Mouse (Mus musculus) embryonic facial prominence, embryonic 11.5 days (tissue): ENCODE data around the gene Clec18a. TPM values are rescaled to one million over a fixed set of nuclear protein-coding genes. Genes with fewer than 3 reads are reported as not detected.
A peak's percentile ranks its signal among the peaks of the same experiment; 100 is the strongest.

Source experiments
- ATAC-seq: fragments of 200-750 bp; cut with Nextera tagmentation; replicated peaks from 2 replicates; pipeline ENCODE4 v1.8.0; 2017; ENCODE audit warnings: low read depth; ENCODE audit not compliant: insufficient number of reproducible peaks, low FRiP score, low TSS enrichment
- DNase-seq: peaks from one replicate; pipeline ENCODE4 v3.0.0-alpha.2; 2015; ENCODE audit warnings: low spot score
- H3K27ac ChIP-seq: fragments of 300-500 bp; sonication (generic); replicated peaks from 2 replicates; pipeline ENCODE4 v1.5.1; 2014; ENCODE audit warnings: mild to moderate bottlenecking, low read depth, low read length, control low read depth
- H3K27me3 ChIP-seq: fragments of 300-500 bp; sonication (generic); 2 replicates; pipeline ENCODE4 v1.6.1; 2014; ENCODE audit warnings: mild to moderate bottlenecking, low read length, moderate library complexity, mixed read lengths; ENCODE audit not compliant: control insufficient read depth, insufficient read depth
- H3K36me3 ChIP-seq: fragments of 300-500 bp; sonication (generic); replicated peaks from 2 replicates; pipeline ENCODE4 v1.6.1; 2014; ENCODE audit warnings: low read depth, mild to moderate bottlenecking, low read length, moderate library complexity, mixed read lengths; ENCODE audit not compliant: control insufficient read depth, insufficient read depth
- H3K4me1 ChIP-seq: fragments of 300-500 bp; sonication (generic); 2 replicates; pipeline ENCODE4 v1.6.1; 2014; ENCODE audit warnings: low read length, mixed read lengths; ENCODE audit not compliant: control insufficient read depth, insufficient read depth
- H3K4me2 ChIP-seq: fragments of 300-500 bp; sonication (generic); 2 replicates; pipeline ENCODE4 v1.6.1; 2014; ENCODE audit warnings: low read depth, mild to moderate bottlenecking, control low read depth, low read length, moderate library complexity
- H3K4me3 ChIP-seq: fragments of 300-500 bp; sonication (generic); 2 replicates; pipeline ENCODE4 v1.5.1; 2014; ENCODE audit warnings: low read depth, low read length, control low read depth
- H3K9ac ChIP-seq: fragments of 300-500 bp; sonication (generic); replicated peaks from 2 replicates; pipeline ENCODE4 v1.6.1; 2014; ENCODE audit warnings: mild to moderate bottlenecking, control low read depth, low read length
- H3K9me3 ChIP-seq: fragments of 300-500 bp; sonication (generic); replicated peaks from 2 replicates; pipeline ENCODE4 v1.6.1; 2016; ENCODE audit warnings: mild to moderate bottlenecking, low read length, inconsistent platforms, mixed read lengths; ENCODE audit not compliant: control insufficient read depth
- WGBS: fragments of 180-500 bp; shearing (Covaris S2); extraction: QIAGEN DNeasy Blood & Tissue Kit; methylation state at CpG from one replicate; pipeline ENCODE4 v1.1.7; 2014; 5-methylcytosine and 5-hydroxymethylcytosine counted together
- polyA plus RNA-seq: library from polyadenylated mRNA; unstranded; fragments of >200 nt; fragmentation: Nextera tagmentation; extraction: Ambion mirVana; gene quantifications from 2 replicates; pipeline ENCODE4 v1.2.1, GENCODE M21; 2014

The Clec18a gene
- polyA plus RNA-seq, 1 experiment from 2014 or later = 2.2 TPM

DNA sequence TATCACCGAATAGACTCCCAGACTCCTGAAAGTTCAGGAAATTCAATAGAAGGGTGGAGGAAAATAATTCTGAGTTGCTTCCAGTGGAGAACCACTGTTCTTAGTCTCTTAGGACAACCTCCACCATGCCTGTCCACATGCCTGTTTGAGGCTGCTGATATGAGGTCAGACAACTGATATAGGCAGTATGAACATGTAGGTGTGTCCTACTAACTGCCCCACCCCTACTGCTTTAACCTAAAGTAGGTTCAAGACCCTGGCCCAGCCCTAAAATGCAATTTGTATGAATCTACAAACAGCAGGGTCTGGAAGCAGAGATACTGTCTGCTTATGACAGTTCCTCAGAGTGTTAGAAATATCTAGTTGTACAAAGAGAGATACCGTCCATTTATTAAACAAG, 36.6 kb downstream of the Clec18a start:
- Histone ChIP-seq H3K27ac (no peak overlapping the region), H3K9me3 (no peaks in the 10 kb centered on the region), H3K9ac (no peak overlapping the region), H3K4me2 (no peak overlapping the region), H3K27me3 (no peaks in the 10 kb centered on the region), H3K4me1 (no peaks in the 10 kb centered on the region), H3K4me3 (no peak overlapping the region; the same call in 1 of the 2 replicates), H3K36me3 (peaks cover 15% of the 10 kb centered on the region)
- DNase-seq (no peak), ATAC-seq (peak; percentile 22)
- 64% methylated on average over 2 of the region's 2 CpGs for WGBS

DNA sequence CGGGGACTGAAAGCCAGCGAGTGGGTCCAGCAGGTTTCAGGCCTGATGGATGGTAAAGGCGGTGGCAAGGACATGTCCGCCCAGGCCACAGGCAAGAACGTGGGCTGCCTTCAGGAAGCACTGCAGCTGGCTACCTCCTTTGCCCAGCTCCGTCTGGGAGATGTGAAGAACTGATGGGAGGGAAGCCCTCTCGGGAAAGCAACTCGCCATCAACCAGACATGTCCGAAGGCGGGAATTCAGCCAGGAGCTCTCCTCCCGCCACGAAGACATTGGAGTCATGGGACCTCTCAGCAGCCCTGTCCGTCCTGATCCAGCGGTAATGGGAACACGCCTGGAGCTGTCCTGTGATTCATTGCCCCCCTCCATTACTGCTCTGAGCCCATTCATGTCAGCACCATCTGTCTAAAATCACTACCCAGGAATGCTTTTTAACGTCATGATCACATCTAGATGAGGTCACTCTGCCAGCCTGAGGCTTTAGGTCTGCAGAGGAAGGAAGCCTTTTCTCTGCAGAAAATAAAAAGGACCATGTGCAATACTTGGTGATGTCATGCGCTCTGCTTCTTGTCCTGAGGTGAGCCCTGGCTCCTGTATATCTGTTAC, 37.1 kb downstream of the Clec18a start:
- WGBS = 87% methylated on average over 17 of the region's 17 CpGs
- Histone ChIP-seq H3K4me2 (no peak overlapping the region), H3K27ac (no peak overlapping the region), H3K4me1 (no peaks in the 10 kb centered on the region), H3K36me3 (peaks cover 17% of the 10 kb centered on the region), H3K4me3 (no peak overlapping the region), H3K9me3 (no peaks in the 10 kb centered on the region), H3K27me3 (no peaks in the 10 kb centered on the region), H3K9ac (no peak overlapping the region)
- ATAC-seq = no peak
- DNase-seq = no peak

DNA sequence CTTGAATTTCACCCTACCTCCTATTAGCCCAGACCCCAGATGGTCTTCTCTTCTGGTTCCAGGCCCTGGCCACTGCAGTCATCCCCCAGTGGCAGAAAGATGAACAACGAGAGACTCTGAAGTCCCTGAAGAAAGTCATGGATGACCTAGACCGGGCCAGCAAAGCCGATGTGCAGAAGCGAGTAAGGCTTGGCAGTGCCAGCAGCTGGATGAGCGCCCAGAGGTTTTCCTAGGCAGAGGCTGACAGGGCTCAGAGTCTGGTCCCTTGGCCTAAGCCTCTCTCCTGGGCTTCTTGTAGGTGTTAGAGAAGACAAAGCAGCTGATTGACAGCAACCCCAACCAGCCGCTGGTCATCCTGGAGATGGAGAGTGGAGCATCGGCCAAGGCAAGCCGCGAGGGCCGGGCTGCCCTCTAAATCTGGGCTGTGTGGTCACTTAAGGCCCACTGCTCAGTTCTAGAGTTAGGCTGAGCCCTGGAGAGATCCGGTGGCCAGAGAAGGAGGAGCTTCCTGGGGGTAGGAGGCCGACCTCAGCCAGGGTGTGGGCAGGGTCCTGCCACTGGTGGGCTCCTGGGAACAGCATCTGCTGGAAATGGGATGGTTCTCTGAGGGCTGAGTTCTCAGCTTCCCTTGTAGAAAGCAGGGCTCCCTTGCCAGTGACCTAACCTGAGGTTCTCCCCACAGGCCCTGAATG, 38.3 kb downstream of the Clec18a start:
- Histone ChIP-seq H3K36me3 (peaks cover 22% of the 10 kb centered on the region), H3K4me3 (no peak overlapping the region), H3K9ac (no peak overlapping the region), H3K4me2 (no peak overlapping the region), H3K27ac (no peak overlapping the region), H3K9me3 (no peaks in the 10 kb centered on the region), H3K27me3 (no peaks in the 10 kb centered on the region), H3K4me1 (no peaks in the 10 kb centered on the region)
- DNase-seq = no peak
- WGBS = 96% methylated on average over 12 of the region's 12 CpGs
- no peak for ATAC-seq

DNA sequence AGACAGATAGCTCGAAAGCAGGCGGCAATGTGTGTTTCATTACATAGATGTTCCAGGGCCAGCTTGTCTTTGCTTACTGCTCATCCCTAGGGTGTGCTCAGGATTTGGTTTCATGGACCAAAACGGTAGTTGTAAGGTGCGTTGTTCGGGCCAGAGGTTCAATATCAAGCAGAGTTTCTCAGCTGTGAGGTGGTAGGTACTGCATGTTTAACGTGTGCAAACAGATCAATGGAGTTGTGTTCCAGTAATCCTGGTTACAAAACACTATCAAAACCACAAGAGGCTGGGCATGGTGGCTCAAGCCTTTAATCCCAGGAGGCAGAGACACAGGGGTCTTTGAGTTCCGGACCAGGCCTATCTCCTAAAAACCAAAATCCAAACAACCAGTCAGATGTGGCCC, 43.1 kb downstream of the Clec18a start:
- no peak for ATAC-seq
- no peak for DNase-seq
- Histone ChIP-seq H3K27me3 (no peaks in the 10 kb centered on the region), H3K4me3 (no peak overlapping the region), H3K9me3 (no peaks in the 10 kb centered on the region), H3K9ac (no peak overlapping the region), H3K27ac (no peak overlapping the region), H3K4me2 (no peak overlapping the region), H3K36me3 (peaks cover 34% of the 10 kb centered on the region), H3K4me1 (no peaks in the 10 kb centered on the region)
- WGBS = 91% methylated on average over 7 of the region's 7 CpGs

DNA sequence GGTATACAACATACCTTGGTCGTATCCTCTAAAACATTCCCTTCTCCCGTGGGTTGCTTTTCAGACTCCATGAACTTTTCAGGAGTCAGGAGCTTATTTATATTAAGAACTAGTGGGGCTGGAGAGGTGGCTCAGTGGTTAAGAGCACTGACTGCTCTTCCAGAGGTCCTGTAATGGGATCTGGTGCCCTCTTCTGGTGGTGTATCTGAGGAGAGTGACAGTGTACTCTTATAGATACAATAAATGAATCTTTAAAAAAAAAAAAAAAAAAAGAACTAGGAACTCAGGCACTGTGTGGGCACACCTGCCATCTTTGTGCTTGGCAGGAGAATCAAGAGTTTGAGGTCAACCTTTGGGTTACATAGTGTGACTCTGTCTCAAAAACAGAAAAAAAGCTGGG, 43.5 kb downstream of the Clec18a start:
- no peaks in the 10 kb centered on the region for H3K4me1 ChIP-seq
- no peaks in the 10 kb centered on the region for H3K27me3 ChIP-seq
- no peak overlapping the region for H3K27ac ChIP-seq
- DNase-seq (no peak), ATAC-seq (no peak)
- H3K9me3 ChIP-seq = no peaks in the 10 kb centered on the region
- WGBS = 89% methylated on average over 2 of the region's 2 CpGs
- no peak overlapping the region for H3K4me2 ChIP-seq
- H3K9ac ChIP-seq = no peak overlapping the region
- H3K36me3 ChIP-seq = peaks cover 30% of the 10 kb centered on the region
- H3K4me3 ChIP-seq = no peak overlapping the region

DNA sequence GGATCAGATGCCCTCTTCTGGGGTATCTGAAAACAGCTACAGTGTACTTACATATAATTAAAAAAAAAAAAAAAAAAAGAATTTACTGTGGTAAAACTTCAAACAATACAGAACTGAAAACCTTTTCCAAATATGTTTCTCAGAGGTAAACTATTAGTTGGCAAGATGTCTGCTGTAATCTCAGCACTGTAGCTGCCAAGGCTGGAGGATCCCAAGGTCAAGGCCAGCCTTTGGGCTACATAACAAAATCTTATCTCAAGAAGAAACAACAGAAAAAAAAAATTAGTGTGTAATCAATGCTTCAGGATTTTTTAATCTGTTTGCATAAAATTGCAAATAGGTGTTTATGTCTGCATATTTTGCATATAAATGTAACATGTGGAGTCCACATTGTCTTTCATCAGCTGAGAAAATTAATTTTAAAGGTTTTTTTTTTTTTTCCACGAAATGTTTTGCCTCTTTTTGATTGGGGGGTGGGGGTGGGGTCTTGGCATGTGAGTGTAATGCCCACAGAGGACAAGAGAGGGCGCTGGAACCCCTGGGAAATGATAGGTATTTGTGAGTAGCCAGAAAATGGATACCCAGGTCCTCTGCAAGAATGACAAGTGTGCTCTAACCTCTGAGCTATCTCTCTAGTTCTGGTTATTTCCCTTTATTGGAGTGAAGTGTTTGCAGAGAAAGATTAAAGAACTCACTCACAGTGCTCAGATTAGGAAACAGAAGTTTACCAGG, 48.1 kb downstream of the Clec18a start:
- H3K4me3 ChIP-seq = no peak overlapping the region
- no peak for ATAC-seq

DNA sequence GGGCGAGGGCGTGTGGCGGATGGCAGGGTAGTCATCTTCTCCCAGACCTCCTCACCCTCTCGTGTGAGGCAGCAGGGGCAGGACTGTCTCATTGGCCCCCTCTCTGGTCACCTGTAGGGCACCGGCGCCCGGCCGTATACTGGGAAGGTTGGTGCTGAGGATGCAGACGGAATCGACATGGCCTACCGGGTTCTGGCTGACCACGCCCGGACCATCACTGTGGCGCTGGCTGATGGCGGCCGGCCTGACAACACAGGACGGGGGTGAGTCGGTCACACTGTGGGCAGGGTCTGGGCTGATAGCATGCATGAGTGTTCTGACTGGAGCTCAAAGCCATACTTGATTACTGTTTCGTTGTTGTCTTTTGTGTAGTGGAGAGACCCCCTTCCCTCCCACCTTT, 49.7 kb downstream of the Clec18a start:
- Histone ChIP-seq H3K4me2 (no peak overlapping the region), H3K9me3 (no peaks in the 10 kb centered on the region), H3K4me1 (no peaks in the 10 kb centered on the region), H3K9ac (no peak overlapping the region), H3K27me3 (no peaks in the 10 kb centered on the region), H3K36me3 (peaks cover 30% of the 10 kb centered on the region), H3K27ac (no peak overlapping the region), H3K4me3 (no peak overlapping the region)
- DNase-seq (no peak), ATAC-seq (no peak)
- WGBS = 96% methylated on average over 19 of the region's 19 CpGs

More for the DNA sequence above, 48.1 kb downstream of the Clec18a start:
- WGBS = 45% methylated on average over 2 of the region's 2 CpGs
- H3K27ac ChIP-seq = no peak overlapping the region
- H3K4me2 ChIP-seq = no peak overlapping the region
- no peaks in the 10 kb centered on the region for H3K9me3 ChIP-seq
- no peak overlapping the region for H3K9ac ChIP-seq
- peaks cover 40% of the 10 kb centered on the region for H3K36me3 ChIP-seq
- no peaks in the 10 kb centered on the region for H3K27me3 ChIP-seq
- H3K4me1 ChIP-seq = no peaks in the 10 kb centered on the region
- no peak for DNase-seq

DNA sequence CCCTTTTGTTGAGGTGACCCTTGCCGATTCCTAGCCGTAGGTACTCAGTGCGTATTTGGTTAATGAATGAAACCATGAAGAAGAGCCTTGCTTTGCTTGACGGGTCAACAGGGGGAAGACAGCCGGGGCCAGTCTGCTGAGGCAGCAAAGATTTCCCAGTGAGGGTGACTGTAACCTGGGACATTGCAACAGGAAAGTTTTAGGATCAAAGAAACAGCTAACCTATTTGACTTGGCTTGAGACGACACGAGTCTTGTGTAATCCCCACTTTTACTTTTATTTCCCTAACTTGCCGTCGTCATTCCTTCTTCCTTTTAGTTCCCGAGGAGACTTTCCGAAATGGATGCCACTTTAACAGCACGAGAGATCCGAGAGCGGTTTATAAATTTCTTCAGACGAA, 55.6 kb downstream of the Clec18a start:
- Histone ChIP-seq H3K9ac (no peak overlapping the region), H3K9me3 (no peaks in the 10 kb centered on the region), H3K27me3 (no peaks in the 10 kb centered on the region), H3K27ac (no peak overlapping the region), H3K4me1 (no peaks in the 10 kb centered on the region; the same call in 1 of the 2 replicates), H3K36me3 (peaks cover 8% of the 10 kb centered on the region), H3K4me2 (no peak overlapping the region), H3K4me3 (no peak overlapping the region)
- ATAC-seq (no peak), DNase-seq (no peak)
- WGBS = 94% methylated on average over 15 of the region's 15 CpGs
